Mouse (Mus musculus): ENCODE results near the gene 1700030K09Rik. TPM values are rescaled to one million over a fixed set of nuclear protein-coding genes. Genes with fewer than 3 reads are reported as not detected.
A peak's percentile ranks its signal among the peaks of the same experiment; 100 is the strongest.

1700030K09Rik gene
- 1.6 and 4.1 TPM in 2 replicates for polyA plus RNA-seq (2011; ENCODE audit: insufficient read depth, insufficient read length, low replicate concordance, missing spikeins)

GRCm38 (mm10) chr8:72443338-72443993 is at the start of gene 1700030K09Rik, which contains the start of gene Calr3:
Gene 1700030K09Rik, plus strand, starts transcription at chr8:72443880.
Gene Calr3, minus strand, starts transcription at chr8:72443870.
- TF ChIP-seq POLR2A (IDR thresholded peaks at IDR 0.05; ENCODE audit: borderline replicate concordance, control insufficient read depth, low read depth, low read length) (peak; percentile 42; the same call in 1 of the 2 replicates), CTCF (IDR thresholded peaks at IDR 0.05; ENCODE audit: control insufficient read depth, insufficient read depth, low read length) (no peak)
- H3K27ac ChIP-seq (ENCODE audit: control insufficient read depth, insufficient read depth, low read depth, low read length, poor library complexity), result peak within 1 kb of the TSS; percentile 77
- 8% methylated on average over 34 of the region's 34 CpGs for WGBS

GRCm38 (mm10) chr8:72401381-72401780 is 42.3 kb upstream of the 1700030K09Rik start:
- H3K4me1 ChIP-seq (ENCODE audit: control insufficient read depth, insufficient read depth, low read length), result peaks cover 4% of the 10 kb centered on the region
- no peak for TF ChIP-seq POLR2A (IDR thresholded peaks at IDR 0.05; ENCODE audit: borderline replicate concordance, control insufficient read depth, low read depth, low read length)
- no peak for TF ChIP-seq CTCF (IDR thresholded peaks at IDR 0.05; ENCODE audit: control insufficient read depth, insufficient read depth, low read length)
- no peak overlapping the region for H3K27ac ChIP-seq (ENCODE audit: control insufficient read depth, insufficient read depth, low read depth, low read length, poor library complexity)
- H3K4me3 ChIP-seq (replicated peaks; ENCODE audit: control insufficient read depth, low read depth, low read length), result no peak overlapping the region
- WGBS, result 81% methylated on average over 1 of the region's 1 CpGs

More at GRCm38 (mm10) chr8:72443338-72443993, at the start of gene 1700030K09Rik, which contains the start of gene Calr3:
- Histone ChIP-seq H3K4me3 (replicated peaks; ENCODE audit: control insufficient read depth, low read depth, low read length) (peak within 1 kb of the TSS; percentile 69), H3K4me1 (ENCODE audit: control insufficient read depth, insufficient read depth, low read length) (peaks cover 3% of the 10 kb centered on the region)

GRCm38 (mm10) chr8:72402981-72403380 is 40.7 kb upstream of the 1700030K09Rik start:
- WGBS, result 89% methylated on average over 3 of the region's 3 CpGs

GRCm38 (mm10) chr8:72407878-72408277 is 35.8 kb upstream of the 1700030K09Rik start:
- H3K4me3 ChIP-seq (replicated peaks; ENCODE audit: control insufficient read depth, low read depth, low read length), result no peak overlapping the region
- no peaks in the 10 kb centered on the region; the same call in 1 of the 2 replicates for H3K4me1 ChIP-seq (ENCODE audit: control insufficient read depth, insufficient read depth, low read length)
- TF ChIP-seq CTCF (IDR thresholded peaks at IDR 0.05; ENCODE audit: control insufficient read depth, insufficient read depth, low read length) (no peak), POLR2A (IDR thresholded peaks at IDR 0.05; ENCODE audit: borderline replicate concordance, control insufficient read depth, low read depth, low read length) (no peak)
- H3K27ac ChIP-seq (ENCODE audit: control insufficient read depth, insufficient read depth, low read depth, low read length, poor library complexity), result no peak overlapping the region
- WGBS, result 72% methylated on average over 1 of the region's 1 CpGs

More at GRCm38 (mm10) chr8:72402981-72403380, 40.7 kb upstream of the 1700030K09Rik start:
- Histone ChIP-seq H3K4me1 (ENCODE audit: control insufficient read depth, insufficient read depth, low read length) (peaks cover 4% of the 10 kb centered on the region), H3K27ac (ENCODE audit: control insufficient read depth, insufficient read depth, low read depth, low read length, poor library complexity) (no peak overlapping the region), H3K4me3 (replicated peaks; ENCODE audit: control insufficient read depth, low read depth, low read length) (no peak overlapping the region)
- no peak for TF ChIP-seq CTCF (IDR thresholded peaks at IDR 0.05; ENCODE audit: control insufficient read depth, insufficient read depth, low read length)
- TF ChIP-seq POLR2A (IDR thresholded peaks at IDR 0.05; ENCODE audit: borderline replicate concordance, control insufficient read depth, low read depth, low read length), result no peak

- H3K4me1 ChIP-seq (ENCODE audit: control insufficient read depth, insufficient read depth, low read length), result peaks cover 2% of the 10 kb centered on the region; the same call in 1 of the 2 replicates
- H3K4me3 ChIP-seq (replicated peaks; ENCODE audit: control insufficient read depth, low read depth, low read length), result no peak overlapping the region
- 50% methylated on average over 3 of the region's 3 CpGs for WGBS
- TF ChIP-seq CTCF (IDR thresholded peaks at IDR 0.05; ENCODE audit: control insufficient read depth, insufficient read depth, low read length) (no peak), POLR2A (IDR thresholded peaks at IDR 0.05; ENCODE audit: borderline replicate concordance, control insufficient read depth, low read depth, low read length) (no peak)
- H3K27ac ChIP-seq (ENCODE audit: control insufficient read depth, insufficient read depth, low read depth, low read length, poor library complexity), result no peak overlapping the region
These were observed 34.2 kb upstream of the 1700030K09Rik start for GRCm38 (mm10) chr8:72409443-72409842.

GRCm38 (mm10) chr8:72413839-72414238 is 29.8 kb upstream of the 1700030K09Rik start:
- 0 out of 2 replicates have a peak, but pooled peaks have one; percentile 24 for TF ChIP-seq CTCF (IDR thresholded peaks at IDR 0.05; ENCODE audit: control insufficient read depth, insufficient read depth, low read length)
- TF ChIP-seq POLR2A (IDR thresholded peaks at IDR 0.05; ENCODE audit: borderline replicate concordance, control insufficient read depth, low read depth, low read length), result no peak
- Histone ChIP-seq H3K4me3 (replicated peaks; ENCODE audit: control insufficient read depth, low read depth, low read length) (no peak overlapping the region), H3K4me1 (ENCODE audit: control insufficient read depth, insufficient read depth, low read length) (peaks cover 5% of the 10 kb centered on the region), H3K27ac (ENCODE audit: control insufficient read depth, insufficient read depth, low read depth, low read length, poor library complexity) (peak overlapping the region; percentile 85)
- whole genome bisulfite sequencing, result 59% methylated on average over 7 of the region's 7 CpGs

GRCm38 (mm10) chr8:72415252-72415651 is 28.4 kb upstream of the 1700030K09Rik start:
- Histone ChIP-seq H3K4me3 (replicated peaks; ENCODE audit: control insufficient read depth, low read depth, low read length) (no peak overlapping the region), H3K4me1 (ENCODE audit: control insufficient read depth, insufficient read depth, low read length) (peaks cover 5% of the 10 kb centered on the region), H3K27ac (ENCODE audit: control insufficient read depth, insufficient read depth, low read depth, low read length, poor library complexity) (peak overlapping the region; percentile 50)
- WGBS, result 55% methylated on average over 2 of the region's 2 CpGs
- TF ChIP-seq POLR2A (IDR thresholded peaks at IDR 0.05; ENCODE audit: borderline replicate concordance, control insufficient read depth, low read depth, low read length) (no peak), CTCF (IDR thresholded peaks at IDR 0.05; ENCODE audit: control insufficient read depth, insufficient read depth, low read length) (0 out of 2 replicates have a peak, but pooled peaks have one; percentile 4)

- TF ChIP-seq CTCF (IDR thresholded peaks at IDR 0.05; ENCODE audit: control insufficient read depth, insufficient read depth, low read length) (no peak), POLR2A (IDR thresholded peaks at IDR 0.05; ENCODE audit: borderline replicate concordance, control insufficient read depth, low read depth, low read length) (no peak)
- Histone ChIP-seq H3K4me3 (replicated peaks; ENCODE audit: control insufficient read depth, low read depth, low read length) (no peak overlapping the region), H3K27ac (ENCODE audit: control insufficient read depth, insufficient read depth, low read depth, low read length, poor library complexity) (no peak overlapping the region), H3K4me1 (ENCODE audit: control insufficient read depth, insufficient read depth, low read length) (peaks cover 5% of the 10 kb centered on the region)
- WGBS, result 64% methylated on average over 4 of the region's 4 CpGs
These were observed 25.6 kb upstream of the 1700030K09Rik start for GRCm38 (mm10) chr8:72418073-72418472.
